Mouse (Mus musculus): Measurements from ENCODE around the gene Prdm15.
A peak's percentile ranks its signal among the peaks of the same experiment; 100 is the strongest.

Gene Prdm15

GRCm38 (mm10) chr16:97752316-97752941 lies 99.2 kb downstream of the Prdm15 start:
- peak; percentile 16 for DNase-seq (ENCODE audit: extremely low read depth, low read depth)

GRCm38 (mm10) chr16:97751884-97752283 lies 99.8 kb downstream of the Prdm15 start:
- no peak for DNase-seq (ENCODE audit: extremely low read depth, low read depth)

- no peak for DNase-seq (ENCODE audit: extremely low read depth, low read depth)
These were observed 103.2 kb downstream of the Prdm15 start for GRCm38 (mm10) chr16:97748421-97748820.
